Mouse (Mus musculus): ENCODE data around the gene Stat4. TPM values are rescaled to one million over a fixed set of nuclear protein-coding genes. Genes with fewer than 3 reads are reported as not detected.

Stat4 gene
- total RNA-seq, 2 experiments from 2014 or later: 0.33 to 0.61 TPM

GRCm38 (mm10) chr1:52137292-52137691 lies 150.3 kb downstream of the Stat4 start:
- intact Hi-C loops (cut with DNase I): no loop called here
- DNase-seq: no peak

- no peak for DNase-seq
These were observed 153.6 kb downstream of the Stat4 start for GRCm38 (mm10) chr1:52140534-52140933.

GRCm38 (mm10) chr1:52141482-52141881 lies 154.5 kb downstream of the Stat4 start:
- intact Hi-C loops (cut with DNase I): no loop called here
- DNase-seq: no peak

More at GRCm38 (mm10) chr1:52140534-52140933, 153.6 kb downstream of the Stat4 start:
- intact Hi-C loops (cut with DNase I): no loop called here

- no peak for DNase-seq
- intact Hi-C loops (cut with DNase I): no loop called here
These were observed 155.2 kb downstream of the Stat4 start for GRCm38 (mm10) chr1:52142117-52142516.

GRCm38 (mm10) chr1:52143191-52143590 lies 156.2 kb downstream of the Stat4 start:
- intact Hi-C loops (cut with DNase I): no loop called here
- DNase-seq: no peak

- no peak for DNase-seq
- intact Hi-C loops (cut with DNase I): no loop called here
These were observed 156.7 kb downstream of the Stat4 start for GRCm38 (mm10) chr1:52143596-52144156.

- intact Hi-C loops (cut with DNase I): loop anchor here (5.0 kb wide), 1 partner anchor 72 kb away; no protein-coding TSS in a partner anchor
- no peak for DNase-seq
These were observed 158.0 kb downstream of the Stat4 start for GRCm38 (mm10) chr1:52144907-52145306.

GRCm38 (mm10) chr1:52146214-52146970 lies 159.4 kb downstream of the Stat4 start:
- DNase-seq: peak; percentile 63 to 76
- intact Hi-C loops (cut with DNase I): loop anchor here (2.0 to 5.0 kb wide), 3 partner anchors 71 to 484 kb away; partner anchors contain the start of gene Nemp2

- intact Hi-C loops (cut with DNase I): loop anchor here (2.0 to 5.0 kb wide), 3 partner anchors 70 to 483 kb away; partner anchors contain the start of gene Nemp2
- no peak for DNase-seq
These were observed 160.5 kb downstream of the Stat4 start for GRCm38 (mm10) chr1:52147431-52147830.

GRCm38 (mm10) chr1:52148178-52148577 lies 161.2 kb downstream of the Stat4 start:
- intact Hi-C loops (cut with DNase I): loop anchor here (1.0 to 5.0 kb wide), 2 partner anchors 69 to 119 kb away; no protein-coding TSS in a partner anchor
- no peak for DNase-seq

GRCm38 (mm10) chr1:52148696-52149095 lies 161.7 kb downstream of the Stat4 start:
- intact Hi-C loops (cut with DNase I): loop anchor here (1.0 to 5.0 kb wide), 2 partner anchors 69 to 119 kb away; no protein-coding TSS in a partner anchor
- no peak for DNase-seq

GRCm38 (mm10) chr1:52149934-52150346 lies 163.0 kb downstream of the Stat4 start:
- DNase-seq: peak; percentile 45 to 49
- intact Hi-C loops (cut with DNase I): loop anchor here (5.0 kb wide), 1 partner anchor 67 kb away; no protein-coding TSS in a partner anchor

GRCm38 (mm10) chr1:52150676-52151075 lies 163.7 kb downstream of the Stat4 start:
- DNase-seq: peak in 1 of 2 experiments; percentile 32
- intact Hi-C loops (cut with DNase I): no loop called here

- no peak for DNase-seq
- intact Hi-C loops (cut with DNase I): no loop called here
These were observed 164.2 kb downstream of the Stat4 start for GRCm38 (mm10) chr1:52151166-52151565.

GRCm38 (mm10) chr1:52152369-52152768 lies 165.4 kb downstream of the Stat4 start:
- no peak for DNase-seq
- intact Hi-C loops (cut with DNase I): no loop called here

GRCm38 (mm10) chr1:52152936-52153335 lies 166.0 kb downstream of the Stat4 start:
- intact Hi-C loops (cut with DNase I): no loop called here
- DNase-seq: no peak

- intact Hi-C loops (cut with DNase I): no loop called here
- DNase-seq: no peak
These were observed 167.9 kb downstream of the Stat4 start for GRCm38 (mm10) chr1:52154890-52155289.

- intact Hi-C loops (cut with DNase I): no loop called here
- DNase-seq: no peak
These were observed 169.4 kb downstream of the Stat4 start for GRCm38 (mm10) chr1:52156351-52156750.

Data from heart, postnatal 14 days (tissue).